Mouse (Mus musculus): ENCODE measurements around the gene Olfr639. TPM values are rescaled to one million over a fixed set of nuclear protein-coding genes. Genes with fewer than 3 reads are reported as not detected.

Olfr639 gene
- polyA plus RNA-seq (2015; fragmentation: Nextera tagmentation; extraction: Ambion mirVana), result not detected in 2 replicates

- Histone ChIP-seq H3K9me3 (replicated peaks) (no peaks in the 10 kb centered on the region), H3K9ac (no peak within 1 kb of the TSS), H3K27me3 (no peaks in the 10 kb centered on the region), H3K4me2 (no peak within 1 kb of the TSS), H3K4me1 (replicated peaks) (no peaks in the 10 kb centered on the region), H3K27ac (replicated peaks) (no peak within 1 kb of the TSS), H3K36me3 (replicated peaks) (no peaks in the 10 kb centered on the region), H3K4me3 (replicated peaks) (no peak within 1 kb of the TSS)
- no peak for ATAC-seq (ENCODE audit: insufficient read depth)
Observed at GRCm38 (mm10) chr7:104017203-104017602, at the start of gene Olfr639. TSS of gene Olfr639 (minus strand) at chr7:104017303.

GRCm38 (mm10) chr7:104061345-104061744 is 44.2 kb upstream of the Olfr639 start, which contains the start of gene 4930516K23Rik:
TSS of gene 4930516K23Rik (minus strand) at chr7:104061445.
- Histone ChIP-seq H3K9ac (no peak within 1 kb of the TSS), H3K27ac (replicated peaks) (no peak within 1 kb of the TSS), H3K4me3 (replicated peaks) (no peak within 1 kb of the TSS), H3K36me3 (replicated peaks) (no peaks in the 10 kb centered on the region), H3K4me2 (no peak within 1 kb of the TSS), H3K9me3 (replicated peaks) (no peaks in the 10 kb centered on the region), H3K4me1 (replicated peaks) (no peaks in the 10 kb centered on the region), H3K27me3 (no peaks in the 10 kb centered on the region)
- no peak for ATAC-seq (ENCODE audit: insufficient read depth)
- 39% methylated on average over 2 of the region's 2 CpGs for WGBS (ENCODE audit: insufficient replicate concordance)

- no peaks in the 10 kb centered on the region for H3K9me3 ChIP-seq (replicated peaks)
- no peak overlapping the region for H3K27ac ChIP-seq (replicated peaks)
- H3K4me3 ChIP-seq (replicated peaks), result no peak overlapping the region
- H3K9ac ChIP-seq, result no peak overlapping the region
- no peak for ATAC-seq (ENCODE audit: insufficient read depth)
- no peak overlapping the region for H3K4me2 ChIP-seq
- H3K36me3 ChIP-seq (replicated peaks), result no peaks in the 10 kb centered on the region
- no peaks in the 10 kb centered on the region for H3K4me1 ChIP-seq (replicated peaks)
- WGBS (ENCODE audit: insufficient replicate concordance), result 67% methylated on average over 1 of the region's 1 CpGs
- H3K27me3 ChIP-seq, result no peaks in the 10 kb centered on the region
Observed at GRCm38 (mm10) chr7:104059215-104059614, 42.1 kb upstream of the Olfr639 start.

- Histone ChIP-seq H3K4me1 (replicated peaks) (no peaks in the 10 kb centered on the region), H3K9ac (no peak within 1 kb of the TSS), H3K36me3 (replicated peaks) (no peaks in the 10 kb centered on the region), H3K4me3 (replicated peaks) (no peak within 1 kb of the TSS), H3K27me3 (no peaks in the 10 kb centered on the region), H3K4me2 (no peak within 1 kb of the TSS), H3K27ac (replicated peaks) (no peak within 1 kb of the TSS), H3K9me3 (replicated peaks) (no peaks in the 10 kb centered on the region)
- 49% methylated on average over 1 of the region's 1 CpGs for WGBS (ENCODE audit: insufficient replicate concordance)
- no peak for ATAC-seq (ENCODE audit: insufficient read depth)
Observed at GRCm38 (mm10) chr7:104052566-104052965, 35.5 kb upstream of the Olfr639 start, which contains the start of gene Olfr642. TSS of gene Olfr642 (minus strand) at chr7:104052666.

GRCm38 (mm10) chr7:104050745-104051144 is 33.6 kb upstream of the Olfr639 start:
- Histone ChIP-seq H3K4me2 (no peak overlapping the region), H3K9ac (no peak overlapping the region), H3K27ac (replicated peaks) (no peak overlapping the region), H3K4me3 (replicated peaks) (no peak overlapping the region), H3K4me1 (replicated peaks) (no peaks in the 10 kb centered on the region), H3K36me3 (replicated peaks) (no peaks in the 10 kb centered on the region), H3K9me3 (replicated peaks) (no peaks in the 10 kb centered on the region), H3K27me3 (no peaks in the 10 kb centered on the region)
- WGBS (ENCODE audit: insufficient replicate concordance), result 50% methylated on average over 4 of the region's 4 CpGs
- no peak for ATAC-seq (ENCODE audit: insufficient read depth)

GRCm38 (mm10) chr7:104035145-104035544 is 18.0 kb upstream of the Olfr639 start, which contains the start of gene Olfr641:
TSS of gene Olfr641 (plus strand) at chr7:104035445.
- Histone ChIP-seq H3K9me3 (replicated peaks) (no peaks in the 10 kb centered on the region), H3K4me1 (replicated peaks) (no peaks in the 10 kb centered on the region), H3K9ac (no peak within 1 kb of the TSS), H3K4me3 (replicated peaks) (no peak within 1 kb of the TSS), H3K27me3 (no peaks in the 10 kb centered on the region), H3K36me3 (replicated peaks) (no peaks in the 10 kb centered on the region), H3K27ac (replicated peaks) (no peak within 1 kb of the TSS), H3K4me2 (no peak within 1 kb of the TSS)
- 41% methylated on average over 1 of the region's 1 CpGs for WGBS (ENCODE audit: insufficient replicate concordance)
- no peak for ATAC-seq (ENCODE audit: insufficient read depth)

GRCm38 (mm10) chr7:104026978-104027377 is 9.9 kb upstream of the Olfr639 start:
- H3K9me3 ChIP-seq (replicated peaks), result no peaks in the 10 kb centered on the region
- H3K36me3 ChIP-seq (replicated peaks), result no peaks in the 10 kb centered on the region
- no peak overlapping the region for H3K4me2 ChIP-seq
- WGBS (ENCODE audit: insufficient replicate concordance), result 62% methylated on average over 3 of the region's 3 CpGs
- H3K4me1 ChIP-seq (replicated peaks), result no peaks in the 10 kb centered on the region
- no peak overlapping the region for H3K27ac ChIP-seq (replicated peaks)
- no peak for ATAC-seq (ENCODE audit: insufficient read depth)
- no peak overlapping the region for H3K9ac ChIP-seq
- H3K4me3 ChIP-seq (replicated peaks), result no peak overlapping the region
- no peaks in the 10 kb centered on the region for H3K27me3 ChIP-seq

GRCm38 (mm10) chr7:104025473-104025872 is 8.4 kb upstream of the Olfr639 start, which contains the start of gene Olfr640:
TSS of gene Olfr640 (minus strand) at chr7:104025573.
- Histone ChIP-seq H3K4me3 (replicated peaks) (no peak within 1 kb of the TSS), H3K36me3 (replicated peaks) (no peaks in the 10 kb centered on the region), H3K9me3 (replicated peaks) (no peaks in the 10 kb centered on the region), H3K4me1 (replicated peaks) (no peaks in the 10 kb centered on the region), H3K4me2 (no peak within 1 kb of the TSS), H3K27ac (replicated peaks) (no peak within 1 kb of the TSS), H3K27me3 (no peaks in the 10 kb centered on the region), H3K9ac (no peak within 1 kb of the TSS)
- no peak for ATAC-seq (ENCODE audit: insufficient read depth)
- WGBS (ENCODE audit: insufficient replicate concordance), result 62% methylated on average over 6 of the region's 6 CpGs

GRCm38 (mm10) chr7:104021651-104022050 is 4.5 kb upstream of the Olfr639 start:
- ATAC-seq (ENCODE audit: insufficient read depth), result no peak
- Histone ChIP-seq H3K9ac (no peak overlapping the region), H3K36me3 (replicated peaks) (no peaks in the 10 kb centered on the region), H3K27ac (replicated peaks) (no peak overlapping the region), H3K27me3 (no peaks in the 10 kb centered on the region), H3K4me2 (no peak overlapping the region), H3K4me1 (replicated peaks) (no peaks in the 10 kb centered on the region), H3K4me3 (replicated peaks) (no peak overlapping the region), H3K9me3 (replicated peaks) (no peaks in the 10 kb centered on the region)
- 66% methylated on average over 6 of the region's 6 CpGs for WGBS (ENCODE audit: insufficient replicate concordance)

- no peak for ATAC-seq (ENCODE audit: insufficient read depth)
- Histone ChIP-seq H3K9me3 (replicated peaks) (no peaks in the 10 kb centered on the region), H3K4me1 (replicated peaks) (no peaks in the 10 kb centered on the region), H3K9ac (no peak overlapping the region), H3K4me3 (replicated peaks) (no peak overlapping the region), H3K36me3 (replicated peaks) (no peaks in the 10 kb centered on the region), H3K4me2 (no peak overlapping the region), H3K27ac (replicated peaks) (no peak overlapping the region), H3K27me3 (no peaks in the 10 kb centered on the region)
- WGBS (ENCODE audit: insufficient replicate concordance), result 55% methylated on average over 1 of the region's 1 CpGs
Observed at GRCm38 (mm10) chr7:104018953-104019352, 1.9 kb upstream of the Olfr639 start.

GRCm38 (mm10) chr7:103999124-103999523 is 18.0 kb downstream of the Olfr639 start:
- Histone ChIP-seq H3K9me3 (replicated peaks) (no peaks in the 10 kb centered on the region), H3K4me1 (replicated peaks) (no peaks in the 10 kb centered on the region), H3K36me3 (replicated peaks) (no peaks in the 10 kb centered on the region), H3K4me3 (replicated peaks) (no peak overlapping the region), H3K27ac (replicated peaks) (no peak overlapping the region), H3K9ac (no peak overlapping the region), H3K4me2 (no peak overlapping the region), H3K27me3 (no peaks in the 10 kb centered on the region)
- ATAC-seq (ENCODE audit: insufficient read depth), result no peak

- H3K36me3 ChIP-seq (replicated peaks), result no peaks in the 10 kb centered on the region
- H3K27me3 ChIP-seq, result no peaks in the 10 kb centered on the region
- no peak within 1 kb of the TSS for H3K4me2 ChIP-seq
- H3K9me3 ChIP-seq (replicated peaks), result no peaks in the 10 kb centered on the region
- no peak within 1 kb of the TSS for H3K27ac ChIP-seq (replicated peaks)
- no peak within 1 kb of the TSS for H3K9ac ChIP-seq
- H3K4me3 ChIP-seq (replicated peaks), result no peak within 1 kb of the TSS
- no peak for ATAC-seq (ENCODE audit: insufficient read depth)
- no peaks in the 10 kb centered on the region for H3K4me1 ChIP-seq (replicated peaks)
Observed at GRCm38 (mm10) chr7:103998446-103998845, 18.7 kb downstream of the Olfr639 start, which contains the start of gene Olfr638. TSS of gene Olfr638 (plus strand) at chr7:103998746.
